Mouse (Mus musculus) bone marrow, adult 2 months (tissue): ENCODE data around the gene Abhd8.
A peak's percentile ranks its signal among the peaks of the same experiment; 100 is the strongest.

Experiments
- CTCF ChIP-seq: fragments of 200-500 bp; IDR thresholded peaks from 2 replicates; pipeline ENCODE4 v1.5.1; 2011; ENCODE audit warnings: low read length, control low read depth; ENCODE audit not compliant: control insufficient read depth, insufficient read depth
- POLR2A ChIP-seq: fragments of 200-500 bp; IDR thresholded peaks from 2 replicates; pipeline ENCODE4 v1.6.1; 2011; ENCODE audit warnings: low read depth, mild to moderate bottlenecking, control low read depth, low read length, borderline replicate concordance; ENCODE audit not compliant: control insufficient read depth

GRCm38 (mm10) chr8:71463188-71464033, at the start of gene Abhd8:
- TF ChIP-seq POLR2A (peak; percentile 38; the same call in 1 of the 2 replicates), CTCF (no peak)
